Mouse (Mus musculus): ENCODE data around the gene Mia3. TPM values are rescaled to one million over a fixed set of nuclear protein-coding genes. Genes with fewer than 3 reads are reported as not detected.
"Not testable (repeated sequence)": the region's sequence is repeated elsewhere in the genome, so short reads cannot be mapped to it uniquely, and the experiment has no call there.

Gene Mia3
- polyA plus RNA-seq, 1 experiment from 2014 or later = 62.9 TPM

DNA sequence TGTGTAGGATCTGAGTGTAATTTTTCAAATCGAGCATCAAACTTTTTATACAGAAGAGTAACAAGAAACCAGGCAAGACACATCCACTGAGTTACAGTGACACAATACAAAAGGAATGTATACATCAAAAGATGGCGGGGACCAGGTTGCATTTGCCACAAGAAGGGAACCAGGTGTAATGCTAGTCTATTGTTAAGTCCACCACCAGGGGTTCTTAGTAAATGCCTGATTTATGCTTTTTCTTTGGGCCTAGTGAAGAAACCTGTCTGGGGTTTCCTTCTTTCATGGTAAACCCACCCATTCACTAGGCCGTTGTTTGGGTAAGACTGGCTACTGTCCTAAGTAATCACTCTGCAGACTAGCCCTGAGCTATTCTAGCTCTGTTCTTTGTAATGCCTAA is 10.0 kb upstream of the Mia3 start:
- H3K27ac ChIP-seq (ENCODE audit: low read depth, low read length); ATAC-seq; DNase-seq (ENCODE audit: low spot score); H3K27me3 ChIP-seq (replicated peaks; ENCODE audit: control insufficient read depth, insufficient read depth, low read length); H3K4me1 ChIP-seq (ENCODE audit: control insufficient read depth, insufficient read depth, low read length); H3K4me2 ChIP-seq (ENCODE audit: low read length); H3K9me3 ChIP-seq (replicated peaks; ENCODE audit: control insufficient read depth, low read length); H3K36me3 ChIP-seq (ENCODE audit: control insufficient read depth, insufficient read depth, low read length); H3K4me3 ChIP-seq (ENCODE audit: low read depth, low read length); H3K9ac ChIP-seq (ENCODE audit: low read length): not testable (repeated sequence)
- WGBS = 74% methylated on average over 3 of the region's 3 CpGs

GRCm38 (mm10) chr1:183378321-183378941 is 9.1 kb upstream of the Mia3 start:
- 91% methylated on average over 10 of the region's 10 CpGs for WGBS
- Histone ChIP-seq H3K9me3 (replicated peaks; ENCODE audit: control insufficient read depth, low read length) (no peaks in the 10 kb centered on the region; the same call in 1 of the 2 replicates), H3K27ac (ENCODE audit: low read depth, low read length) (no peak overlapping the region), H3K9ac (ENCODE audit: low read length) (no peak overlapping the region), H3K4me1 (ENCODE audit: control insufficient read depth, insufficient read depth, low read length) (no peaks in the 10 kb centered on the region), H3K27me3 (replicated peaks; ENCODE audit: control insufficient read depth, insufficient read depth, low read length) (peaks cover 2% of the 10 kb centered on the region; the same call in 1 of the 2 replicates), H3K4me2 (ENCODE audit: low read length) (no peak overlapping the region), H3K36me3 (ENCODE audit: control insufficient read depth, insufficient read depth, low read length) (no peaks in the 10 kb centered on the region), H3K4me3 (ENCODE audit: low read depth, low read length) (no peak overlapping the region)
- ATAC-seq = no peak
- no peak for DNase-seq (ENCODE audit: low spot score)

DNA sequence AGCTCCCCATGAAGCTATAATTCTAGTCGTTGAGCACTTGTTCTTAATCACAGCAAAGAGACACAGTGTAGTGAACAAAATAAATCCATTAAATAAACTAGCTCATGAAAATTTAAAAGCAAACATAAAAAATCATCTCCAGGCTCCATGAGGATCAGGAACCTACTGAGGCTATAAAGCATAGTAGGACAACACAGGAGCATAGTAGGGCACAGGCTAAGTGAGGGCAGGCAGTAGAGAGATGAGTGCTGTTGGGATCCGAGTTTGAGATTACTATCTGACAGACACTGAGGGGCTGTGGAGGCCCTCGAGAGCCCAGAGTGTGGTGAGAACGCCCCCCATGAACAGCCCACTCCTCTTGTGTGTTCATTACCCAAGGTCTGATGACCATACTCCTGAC is 7.7 kb upstream of the Mia3 start:
- no peak for ATAC-seq
- Histone ChIP-seq H3K4me1 (ENCODE audit: control insufficient read depth, insufficient read depth, low read length) (no peaks in the 10 kb centered on the region), H3K4me3 (ENCODE audit: low read depth, low read length) (no peak overlapping the region), H3K9me3 (replicated peaks; ENCODE audit: control insufficient read depth, low read length) (no peaks in the 10 kb centered on the region; the same call in 1 of the 2 replicates), H3K36me3 (ENCODE audit: control insufficient read depth, insufficient read depth, low read length) (no peaks in the 10 kb centered on the region), H3K27me3 (replicated peaks; ENCODE audit: control insufficient read depth, insufficient read depth, low read length) (no peaks in the 10 kb centered on the region), H3K4me2 (ENCODE audit: low read length) (no peak overlapping the region), H3K9ac (ENCODE audit: low read length) (no peak overlapping the region), H3K27ac (ENCODE audit: low read depth, low read length) (no peak overlapping the region)
- WGBS = 80% methylated on average over 4 of the region's 4 CpGs
- no peak for DNase-seq (ENCODE audit: low spot score)

DNA sequence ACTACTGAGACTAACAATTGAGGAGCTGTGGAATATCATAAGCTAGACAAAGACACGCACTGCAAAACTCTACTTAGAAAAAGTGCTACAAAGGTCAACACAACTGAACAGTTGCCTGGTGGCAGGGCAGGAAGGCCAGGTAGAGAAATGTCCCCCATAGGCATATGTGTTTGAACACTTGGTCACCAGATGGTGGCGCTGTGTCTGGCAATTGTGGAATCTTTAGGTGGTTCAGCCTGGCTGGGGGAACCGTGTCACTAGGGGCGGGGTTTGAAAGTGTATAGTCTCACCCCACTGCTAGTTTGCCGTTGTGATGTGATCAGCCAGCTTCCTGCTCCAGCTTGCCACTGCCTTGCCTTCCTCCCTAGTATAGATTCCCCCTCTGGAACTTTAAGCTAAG is 5.4 kb upstream of the Mia3 start:
- Histone ChIP-seq H3K9ac (ENCODE audit: low read length) (no peak overlapping the region), H3K27me3 (replicated peaks; ENCODE audit: control insufficient read depth, insufficient read depth, low read length) (no peaks in the 10 kb centered on the region), H3K4me1 (ENCODE audit: control insufficient read depth, insufficient read depth, low read length) (no peaks in the 10 kb centered on the region), H3K9me3 (replicated peaks; ENCODE audit: control insufficient read depth, low read length) (no peaks in the 10 kb centered on the region; the same call in 1 of the 2 replicates), H3K36me3 (ENCODE audit: control insufficient read depth, insufficient read depth, low read length) (no peaks in the 10 kb centered on the region), H3K4me2 (ENCODE audit: low read length) (no peak overlapping the region), H3K4me3 (ENCODE audit: low read depth, low read length) (no peak overlapping the region), H3K27ac (ENCODE audit: low read depth, low read length) (no peak overlapping the region)
- 78% methylated on average over 5 of the region's 5 CpGs for WGBS
- ATAC-seq = no peak
- DNase-seq (ENCODE audit: low spot score) = no peak

DNA sequence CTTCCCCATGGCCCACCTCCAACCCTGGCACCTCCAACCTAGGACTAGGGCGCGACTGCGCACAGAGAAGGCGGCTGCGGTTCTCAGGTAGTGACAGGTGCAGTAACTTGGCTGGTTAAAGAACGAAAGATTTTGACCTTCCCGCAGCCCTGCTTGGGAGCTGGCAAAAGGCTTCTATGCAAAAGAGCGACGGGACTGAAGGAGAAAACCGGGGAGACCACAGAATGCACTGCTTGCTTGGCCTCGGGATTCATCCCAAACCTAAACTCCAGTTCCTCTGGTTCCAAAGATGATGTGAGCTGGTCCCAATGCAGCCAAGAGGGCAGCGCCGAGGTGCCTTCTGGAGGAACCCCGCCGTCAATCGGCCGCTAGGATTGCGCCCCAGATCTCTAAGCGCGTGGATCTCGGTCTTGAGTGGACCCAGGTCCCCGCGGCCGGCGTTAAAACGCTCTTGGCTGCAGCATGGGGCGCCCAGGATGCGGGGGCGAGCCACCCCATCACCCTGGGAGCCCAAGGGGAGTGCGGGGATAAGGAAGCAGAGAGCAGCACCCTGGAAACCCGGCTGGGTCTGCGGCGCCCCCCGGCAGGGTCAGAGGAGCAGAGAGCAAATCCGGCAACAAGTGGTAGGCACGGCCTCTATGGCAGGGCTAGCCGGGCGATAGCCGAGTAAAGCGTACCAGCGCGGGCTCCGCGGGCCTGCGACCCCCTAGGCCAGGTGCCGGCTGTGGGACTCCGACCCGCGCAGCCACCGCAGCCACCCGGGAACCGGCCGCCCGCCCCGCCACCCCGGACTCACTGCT is 552 bp downstream of the Mia3 start:
- DNase-seq (ENCODE audit: low spot score) = peak; percentile 19
- Histone ChIP-seq H3K4me3 (ENCODE audit: low read depth, low read length) (peak overlapping the region; percentile 82), H3K9ac (ENCODE audit: low read length) (peak overlapping the region; percentile 89), H3K4me1 (ENCODE audit: control insufficient read depth, insufficient read depth, low read length) (peaks cover 6% of the 10 kb centered on the region; the same call in 1 of the 2 replicates), H3K27me3 (replicated peaks; ENCODE audit: control insufficient read depth, insufficient read depth, low read length) (no peaks in the 10 kb centered on the region), H3K4me2 (ENCODE audit: low read length) (peak overlapping the region; percentile 96), H3K9me3 (replicated peaks; ENCODE audit: control insufficient read depth, low read length) (no peaks in the 10 kb centered on the region), H3K27ac (ENCODE audit: low read depth, low read length) (peak overlapping the region; percentile 52), H3K36me3 (ENCODE audit: control insufficient read depth, insufficient read depth, low read length) (peaks cover 20% of the 10 kb centered on the region)
- ATAC-seq = peak; percentile 75
- WGBS = under 1% methylated on average over 55 of the region's 56 CpGs

DNA sequence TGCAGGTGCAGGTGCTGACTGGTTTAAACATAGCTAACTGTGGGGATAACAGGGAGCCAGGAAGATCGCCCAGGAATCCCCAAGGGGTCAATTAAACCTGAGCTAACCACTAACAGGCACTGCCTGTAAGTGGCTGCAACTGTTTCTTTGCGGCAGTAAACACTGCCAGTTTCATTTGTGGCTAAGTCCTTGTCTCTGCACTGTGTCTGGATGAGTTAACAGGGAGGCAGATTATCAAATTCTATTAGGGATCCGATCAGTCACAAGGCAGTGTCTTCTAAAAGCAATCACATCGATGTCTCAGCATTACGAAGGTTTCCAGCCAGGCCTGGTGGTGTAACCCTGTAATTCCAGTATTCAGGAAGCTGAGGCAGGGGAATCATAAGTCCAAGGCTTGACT is 3.0 kb downstream of the Mia3 start:
- Histone ChIP-seq H3K9ac (ENCODE audit: low read length) (no peak overlapping the region), H3K27ac (ENCODE audit: low read depth, low read length) (no peak overlapping the region), H3K27me3 (replicated peaks; ENCODE audit: control insufficient read depth, insufficient read depth, low read length) (no peaks in the 10 kb centered on the region), H3K4me3 (ENCODE audit: low read depth, low read length) (no peak overlapping the region), H3K4me1 (ENCODE audit: control insufficient read depth, insufficient read depth, low read length) (peaks cover 6% of the 10 kb centered on the region; the same call in 1 of the 2 replicates), H3K36me3 (ENCODE audit: control insufficient read depth, insufficient read depth, low read length) (peaks cover 33% of the 10 kb centered on the region), H3K4me2 (ENCODE audit: low read length) (no peak overlapping the region), H3K9me3 (replicated peaks; ENCODE audit: control insufficient read depth, low read length) (no peaks in the 10 kb centered on the region)
- ATAC-seq = no peak
- DNase-seq (ENCODE audit: low spot score) = no peak
- WGBS = 85% methylated on average over 5 of the region's 5 CpGs

- Histone ChIP-seq H3K4me3 (ENCODE audit: low read depth, low read length) (no peak overlapping the region), H3K4me2 (ENCODE audit: low read length) (no peak overlapping the region), H3K9ac (ENCODE audit: low read length) (no peak overlapping the region), H3K4me1 (ENCODE audit: control insufficient read depth, insufficient read depth, low read length) (peaks cover 5% of the 10 kb centered on the region; the same call in 1 of the 2 replicates), H3K27ac (ENCODE audit: low read depth, low read length) (no peak overlapping the region), H3K36me3 (ENCODE audit: control insufficient read depth, insufficient read depth, low read length) (peaks cover 59% of the 10 kb centered on the region), H3K9me3 (replicated peaks; ENCODE audit: control insufficient read depth, low read length) (no peaks in the 10 kb centered on the region), H3K27me3 (replicated peaks; ENCODE audit: control insufficient read depth, insufficient read depth, low read length) (no peaks in the 10 kb centered on the region)
- DNase-seq (ENCODE audit: low spot score) (no peak), ATAC-seq (no peak)
- WGBS = 97% methylated on average over 5 of the region's 5 CpGs
These were observed 5.8 kb downstream of the Mia3 start for GRCm38 (mm10) chr1:183363577-183363867.

- peaks cover 64% of the 10 kb centered on the region for H3K36me3 ChIP-seq (ENCODE audit: control insufficient read depth, insufficient read depth, low read length)
- DNase-seq (ENCODE audit: low spot score) = no peak
These were observed 6.4 kb downstream of the Mia3 start for GRCm38 (mm10) chr1:183362729-183363576.

More at GRCm38 (mm10) chr1:183362729-183363576, 6.4 kb downstream of the Mia3 start:
- Histone ChIP-seq H3K4me2 (ENCODE audit: low read length) (no peak overlapping the region), H3K27me3 (replicated peaks; ENCODE audit: control insufficient read depth, insufficient read depth, low read length) (no peaks in the 10 kb centered on the region), H3K9me3 (replicated peaks; ENCODE audit: control insufficient read depth, low read length) (no peaks in the 10 kb centered on the region), H3K4me1 (ENCODE audit: control insufficient read depth, insufficient read depth, low read length) (no peaks in the 10 kb centered on the region; the same call in 1 of the 2 replicates), H3K27ac (ENCODE audit: low read depth, low read length) (no peak overlapping the region), H3K4me3 (ENCODE audit: low read depth, low read length) (no peak overlapping the region), H3K9ac (ENCODE audit: low read length) (no peak overlapping the region)
- 89% methylated on average over 14 of the region's 14 CpGs for WGBS
- ATAC-seq = no peak
